Mouse (Mus musculus): ENCODE results near the gene Igfbpl1. TPM values are rescaled to one million over a fixed set of nuclear protein-coding genes. Genes with fewer than 3 reads are reported as not detected.
A peak's percentile ranks its signal among the peaks of the same experiment; 100 is the strongest.

Gene Igfbpl1
- total RNA-seq (2021): 1 to 10 TPM in 1 of 2 experiments, under 1 TPM in 1; 0.92 to 3.3 TPM
- long read RNA-seq, experiment 1, partial matches to known transcripts: 0 of 2 reads
- long read RNA-seq, experiment 1, other reads (novel, unspliced or antisense): 1 of 2 reads
- long read RNA-seq, experiment 2: 0 reads

DNA sequence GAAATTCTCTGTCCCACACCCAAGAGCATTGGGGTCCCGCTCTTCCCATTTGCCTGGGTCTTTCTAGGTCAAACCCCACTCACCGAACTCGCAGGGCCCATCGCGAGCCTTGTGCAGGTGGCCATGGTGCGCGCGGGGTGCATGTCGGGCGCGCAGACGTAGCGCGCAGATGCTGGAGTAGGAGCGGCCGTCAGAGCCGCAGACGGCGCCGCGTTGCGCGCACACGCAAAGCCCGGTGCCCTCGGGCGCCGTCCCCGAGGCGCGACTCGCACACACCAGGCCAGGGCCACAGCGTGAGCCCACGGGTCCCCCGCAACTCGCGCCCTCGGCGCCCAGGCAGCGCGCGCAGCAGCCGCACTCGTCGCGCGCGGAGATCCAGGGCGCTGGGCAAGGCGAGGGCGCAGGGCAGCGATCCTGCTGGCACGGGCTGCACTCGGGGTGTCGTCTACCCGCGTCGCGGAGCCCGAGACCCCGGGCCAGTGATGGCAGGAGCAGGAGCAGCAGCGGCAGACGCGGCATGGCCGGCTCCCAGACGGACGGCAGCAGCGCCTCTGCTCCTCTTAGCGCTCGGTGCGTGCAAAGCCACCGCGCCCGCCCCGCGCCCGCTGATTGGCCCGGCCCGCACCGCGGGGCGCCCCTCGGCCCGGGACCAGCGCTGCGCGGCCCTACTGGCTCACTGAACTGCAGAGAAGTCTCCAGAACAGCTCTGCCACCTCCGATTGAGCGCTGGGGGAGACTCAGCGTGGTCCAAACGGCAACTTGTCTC, at the start of gene Igfbpl1:
Gene Igfbpl1, minus strand, starts transcription at position 649 of the 766 bp plus-strand sequence.
- DNase-seq (ENCODE audit: low spot score in 2 of 2): no peak
- intact Hi-C loops (cut with DNase I): no loop called here

DNA sequence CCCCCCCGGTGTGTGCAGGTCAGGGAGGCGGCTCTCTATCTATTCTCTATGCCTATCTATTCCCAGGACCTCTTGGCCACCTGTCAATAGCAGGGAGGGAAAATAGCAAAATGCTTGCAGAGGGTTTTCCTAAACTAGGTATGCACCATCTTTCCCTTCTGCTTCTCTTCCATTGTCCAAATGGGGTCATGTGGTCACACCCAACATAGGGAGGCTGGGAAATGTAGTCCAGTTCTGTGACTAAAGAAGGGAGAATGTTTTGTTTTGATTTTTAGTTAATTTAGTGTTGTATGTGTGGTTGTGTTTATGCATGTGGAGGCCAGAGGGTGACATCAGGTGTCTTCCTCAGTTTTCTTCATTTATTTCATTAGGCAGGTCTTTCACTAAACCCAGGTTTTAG, 45.4 kb upstream of the Igfbpl1 start:
- intact Hi-C loops (cut with DNase I): no loop called here
- DNase-seq (ENCODE audit: low spot score in 2 of 2): no peak

DNA sequence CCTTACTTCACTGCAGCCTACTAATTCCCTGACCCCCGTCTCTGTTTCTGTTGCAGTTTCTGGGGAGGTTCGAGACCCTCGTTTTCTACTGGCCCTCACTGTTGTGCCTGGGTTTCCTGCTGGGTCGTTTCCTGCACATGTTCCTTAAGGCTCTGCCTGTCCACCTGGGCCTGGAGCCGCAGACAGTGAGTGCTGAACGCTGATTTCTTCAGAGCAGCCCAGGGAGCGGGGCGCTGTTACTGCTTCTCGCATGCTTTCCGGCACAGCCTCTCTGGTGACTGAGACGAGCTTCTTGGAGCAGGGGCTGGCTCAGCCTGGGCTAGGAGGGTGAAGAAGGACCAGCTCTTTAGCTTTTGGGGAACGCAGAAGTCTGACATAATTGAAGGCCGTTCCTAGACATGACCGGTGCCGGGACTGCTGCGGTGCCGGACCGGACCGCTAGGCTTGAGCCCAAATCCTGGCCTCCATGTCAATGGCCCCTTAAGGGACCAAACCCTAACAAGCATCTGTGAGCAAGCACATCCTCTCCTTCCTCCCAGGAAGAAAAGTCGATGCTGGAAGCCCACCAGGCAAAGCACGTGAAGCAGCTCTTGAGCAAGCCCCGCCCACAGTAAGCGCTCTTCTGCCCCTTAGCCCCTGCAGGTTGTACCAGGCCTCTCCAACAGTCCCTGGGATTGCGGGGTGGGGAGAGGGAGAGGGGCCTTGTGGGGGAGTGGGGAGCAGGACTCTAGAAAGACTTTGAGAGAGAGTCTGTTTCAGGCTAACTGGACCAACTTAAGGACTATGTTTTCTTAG, 42.5 kb upstream of the Igfbpl1 start:
- no peak for DNase-seq (ENCODE audit: low spot score in 2 of 2)
- intact Hi-C loops (cut with DNase I): no loop called here

DNA sequence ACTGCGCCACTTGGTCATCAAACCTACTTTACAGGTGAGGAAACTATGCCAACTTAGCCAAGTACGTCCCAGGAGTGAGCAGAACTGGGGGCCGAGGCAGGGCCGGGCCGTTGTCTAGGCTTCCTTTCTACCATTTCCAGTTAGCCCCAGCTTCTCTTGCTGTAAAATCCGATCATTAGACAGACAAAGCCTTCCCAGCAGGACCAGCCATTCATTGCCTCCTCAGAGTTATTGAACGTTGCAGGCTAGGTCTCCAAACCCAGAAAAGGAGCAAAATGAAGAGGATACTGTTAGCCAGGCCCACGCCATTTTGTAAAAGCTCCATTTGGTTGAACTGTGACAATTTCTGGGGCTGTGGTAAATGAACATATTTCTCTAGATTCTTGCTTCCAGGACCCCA, 40.7 kb upstream of the Igfbpl1 start:
- no peak for DNase-seq (ENCODE audit: low spot score in 2 of 2)
- intact Hi-C loops (cut with DNase I): no loop called here

DNA sequence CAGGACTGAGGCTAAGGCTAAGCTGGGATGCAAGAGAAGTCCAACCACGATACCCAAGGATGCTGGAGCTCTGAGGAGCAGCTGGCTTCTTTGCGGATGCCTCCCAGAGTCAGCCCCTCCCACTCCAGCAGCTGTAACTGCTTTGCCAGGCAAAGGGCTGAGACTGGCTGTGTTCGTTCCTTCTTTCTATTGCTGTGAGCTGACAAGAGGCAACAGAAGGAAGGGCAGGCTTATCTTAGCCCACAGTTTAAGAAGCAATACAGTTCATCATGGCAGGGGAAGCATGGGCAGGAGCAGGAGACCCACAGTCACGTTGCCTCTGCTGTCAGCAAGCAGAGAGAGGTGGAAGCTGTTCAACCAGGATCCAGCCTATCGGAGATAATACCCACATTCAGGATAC, 34.4 kb upstream of the Igfbpl1 start:
- peak in 1 of 2 experiments; percentile 17 for DNase-seq (ENCODE audit: low spot score in 2 of 2)

DNA sequence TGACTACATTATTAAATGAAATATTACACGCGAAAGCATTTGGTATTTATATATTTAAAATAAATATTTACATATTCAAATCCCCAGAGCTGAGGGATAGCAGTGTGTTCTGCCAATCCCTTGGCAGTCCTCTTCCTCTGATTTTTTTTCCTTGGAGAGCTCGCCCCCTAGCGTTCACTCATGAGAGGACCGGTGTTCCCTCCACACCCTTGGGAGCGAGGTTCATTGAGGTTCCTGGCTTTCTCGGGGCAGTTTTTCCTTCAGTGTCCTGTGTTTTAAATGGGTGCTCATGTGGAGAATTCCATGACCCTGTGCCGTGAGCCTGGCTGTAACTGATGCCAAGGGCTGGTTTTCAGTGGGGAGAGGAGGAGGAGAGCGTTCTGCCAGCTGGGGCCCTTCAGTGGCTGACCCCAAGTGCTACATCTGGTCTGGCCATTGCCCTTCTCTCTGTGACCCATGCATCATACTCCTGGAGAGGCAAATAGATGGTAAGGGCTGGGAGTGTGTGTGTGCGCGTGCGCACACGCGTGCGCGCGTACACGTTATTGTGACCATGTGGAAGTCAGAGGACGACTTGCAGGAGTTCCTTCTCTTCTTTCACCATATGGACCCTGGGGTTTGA, 29.2 kb upstream of the Igfbpl1 start:
- DNase-seq (ENCODE audit: low spot score in 2 of 2): peak; percentile 73 to 87
- intact Hi-C loops (cut with DNase I): loop anchor here (5.0 to 10.0 kb wide), 4 partner anchors 39 to 571 kb away; no protein-coding TSS in a partner anchor

More for the DNA sequence above, 34.4 kb upstream of the Igfbpl1 start:
- intact Hi-C loops (cut with DNase I): no loop called here

DNA sequence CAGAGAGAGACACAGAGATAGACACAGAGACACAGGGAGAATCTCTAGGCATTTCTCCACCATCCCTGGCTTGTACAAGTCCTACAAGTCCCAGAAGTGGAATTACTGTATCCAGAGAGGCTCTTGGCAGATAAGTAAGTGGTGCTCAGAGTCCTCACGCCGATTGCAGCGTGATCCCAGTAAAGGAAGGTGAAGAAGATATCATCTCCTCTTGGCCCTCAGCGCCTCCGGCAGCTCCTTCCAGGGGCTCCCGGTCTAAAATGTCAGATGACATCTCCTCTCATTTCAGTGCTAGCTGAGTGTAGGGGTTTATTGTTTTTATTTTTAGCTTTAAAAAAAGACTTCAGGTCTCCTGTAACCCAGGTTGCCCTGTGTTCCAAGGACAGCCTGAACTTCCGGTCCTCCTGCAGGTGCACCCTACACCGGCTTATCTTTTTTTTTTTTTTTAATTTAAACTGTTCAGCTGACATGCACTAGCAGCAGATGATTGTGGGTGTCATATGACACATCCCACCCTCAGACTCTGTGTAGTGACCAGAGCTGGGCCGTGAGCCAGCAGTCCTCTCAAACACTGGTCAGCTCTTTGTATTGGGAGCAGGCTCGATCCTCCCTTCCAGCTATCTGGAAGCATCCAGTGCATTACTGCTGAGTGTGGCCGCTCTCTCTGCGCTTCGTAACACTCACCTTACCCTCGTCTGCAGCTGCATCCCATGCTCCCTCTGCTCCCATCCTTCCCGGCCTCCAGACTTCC, 26.9 kb upstream of the Igfbpl1 start:
- intact Hi-C loops (cut with DNase I): loop anchor here (10.0 kb wide), 2 partner anchors 69 to 569 kb away; no protein-coding TSS in a partner anchor
- no peak for DNase-seq (ENCODE audit: low spot score in 2 of 2)

DNA sequence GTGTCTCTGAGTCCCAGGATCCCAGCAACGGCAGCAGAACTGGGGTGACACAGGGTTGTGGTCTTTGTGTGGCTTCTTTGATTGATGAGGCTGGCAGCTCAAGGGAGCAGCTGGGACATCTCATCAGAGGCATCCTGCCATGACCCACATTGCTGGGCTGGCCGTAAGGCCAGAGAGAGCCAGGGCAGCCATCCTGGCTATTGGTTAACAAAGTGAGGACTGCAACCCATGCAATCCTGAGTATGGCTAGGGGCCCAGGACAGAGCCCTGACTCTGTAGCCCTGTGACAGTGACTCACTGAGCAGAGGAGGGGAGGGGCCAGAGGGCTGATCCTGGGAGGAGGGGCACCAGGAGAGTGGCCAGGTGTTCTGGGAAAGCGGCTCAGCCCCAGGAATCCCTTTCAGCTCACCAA, 24.9 kb upstream of the Igfbpl1 start:
- no peak for DNase-seq (ENCODE audit: low spot score in 2 of 2)
- intact Hi-C loops (cut with DNase I): loop anchor here (10.0 kb wide), 2 partner anchors 67 to 567 kb away; no protein-coding TSS in a partner anchor

DNA sequence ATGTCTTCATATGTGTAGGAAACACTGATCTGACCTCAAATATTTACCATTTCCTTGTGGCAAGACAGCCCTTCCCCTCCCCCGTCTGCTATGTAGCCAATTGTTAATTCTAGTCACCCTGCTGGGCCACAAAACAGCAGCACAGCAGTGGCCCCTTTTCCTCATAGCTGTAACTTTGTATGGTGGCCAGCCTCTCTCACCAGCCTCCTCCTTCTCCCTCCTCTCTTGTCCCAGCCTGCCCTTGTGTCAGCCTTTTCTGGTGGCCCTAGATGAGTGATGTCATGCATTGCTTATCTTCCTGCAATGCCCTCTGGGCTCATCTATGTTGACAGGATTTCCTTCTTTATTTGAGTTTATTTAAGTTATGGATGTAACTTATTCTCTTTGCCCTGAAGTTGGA, 22.7 kb upstream of the Igfbpl1 start:
- no peak for DNase-seq (ENCODE audit: low spot score in 2 of 2)
- intact Hi-C loops (cut with DNase I): no loop called here

DNA sequence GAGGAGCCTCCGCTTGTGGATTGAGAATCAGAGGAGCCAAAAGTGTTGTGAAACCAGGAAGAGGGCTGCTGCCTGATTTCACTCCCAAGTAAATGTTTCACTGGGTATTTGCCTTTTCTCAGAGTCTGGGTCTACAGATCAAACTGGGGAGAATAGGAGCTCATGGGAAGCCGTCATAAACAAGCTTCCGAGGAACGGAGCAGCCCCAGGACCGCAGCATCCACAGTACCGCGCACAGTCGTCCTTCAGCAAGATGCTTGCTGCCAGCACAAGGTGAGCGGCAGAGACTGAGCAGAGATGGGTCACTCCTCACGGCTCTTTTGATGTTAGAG, 22.1 kb upstream of the Igfbpl1 start:
- no peak for DNase-seq (ENCODE audit: low spot score in 2 of 2)
- intact Hi-C loops (cut with DNase I): no loop called here

DNA sequence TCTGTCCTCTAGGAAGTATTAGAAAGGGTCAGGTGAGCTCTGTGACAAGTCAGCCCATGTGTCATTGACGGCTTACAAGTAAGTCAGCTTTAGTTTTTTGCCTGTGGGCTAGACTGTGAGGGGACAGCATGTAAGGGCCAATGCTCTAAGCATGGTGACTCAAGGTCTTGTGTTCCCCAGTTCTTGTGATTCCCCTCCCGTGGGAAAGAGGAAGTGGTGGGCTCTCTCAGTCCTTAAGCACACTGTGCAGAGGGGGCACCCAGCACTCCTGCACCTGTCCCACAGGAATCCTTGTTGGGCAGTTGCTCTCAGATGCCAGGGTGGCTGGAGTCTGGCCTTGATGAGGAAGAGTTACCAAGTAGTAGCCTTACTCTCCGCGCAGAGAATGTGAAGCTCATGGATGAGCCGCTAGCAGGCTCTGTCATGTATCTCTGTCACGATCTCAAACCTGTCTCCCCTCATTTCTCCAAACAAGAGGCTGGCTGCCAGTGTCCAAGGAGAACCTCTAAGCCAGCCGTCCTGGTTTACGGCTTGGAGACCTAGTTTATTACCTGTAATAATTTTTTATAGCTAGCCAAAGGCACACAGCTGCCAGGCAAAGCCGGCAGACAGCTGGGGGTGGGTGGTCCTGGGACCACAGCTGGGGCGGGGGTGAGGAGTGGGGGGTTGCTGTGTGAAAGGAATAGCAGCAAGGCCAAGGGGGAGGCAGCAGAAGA, 21.5 kb upstream of the Igfbpl1 start, which contains the start of gene Stra6l:
Gene Stra6l, plus strand, starts transcription at position 556 of the 716 bp plus-strand sequence.
- intact Hi-C loops (cut with DNase I): no loop called here
- no peak for DNase-seq (ENCODE audit: low spot score in 2 of 2)

DNA sequence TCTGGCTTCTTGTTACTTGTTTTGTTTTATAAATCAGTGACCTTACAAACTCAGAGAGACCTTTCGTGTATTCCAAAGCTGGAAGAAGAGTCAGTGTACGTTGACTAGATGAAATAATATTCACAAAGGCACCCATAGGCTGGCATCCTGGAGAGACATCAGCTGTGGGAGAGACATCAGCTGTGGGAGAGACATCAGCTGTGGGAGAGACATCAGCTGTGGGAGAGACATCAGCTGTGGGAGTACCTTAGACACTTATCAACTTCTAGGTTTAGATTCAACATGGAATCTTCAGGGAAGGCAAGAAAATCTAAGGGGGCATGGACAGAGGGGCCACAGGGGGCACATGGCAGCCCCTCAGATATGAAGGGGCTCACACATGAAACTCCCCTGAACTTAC, 19.5 kb upstream of the Igfbpl1 start:
- intact Hi-C loops (cut with DNase I): no loop called here
- no peak for DNase-seq (ENCODE audit: low spot score in 2 of 2)

DNA sequence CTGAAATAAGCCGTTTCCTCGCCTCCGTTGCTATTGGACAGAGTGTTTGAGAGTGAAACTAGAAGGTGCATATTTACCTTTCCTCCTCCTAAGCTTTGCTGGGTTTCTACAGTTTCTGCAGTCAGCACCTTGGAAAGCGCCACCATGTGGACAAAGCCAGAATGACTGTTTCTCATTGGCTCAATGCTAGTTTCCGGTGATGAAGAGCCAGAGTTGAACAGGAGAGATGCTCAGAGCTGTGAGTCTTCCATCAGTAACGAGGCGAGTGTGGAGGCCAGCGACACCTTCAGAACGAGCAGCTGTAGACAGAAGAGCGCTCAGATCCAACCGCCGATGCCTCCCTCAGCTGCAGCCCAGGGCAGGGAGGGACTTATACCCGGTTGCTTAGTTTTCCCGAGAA, 17.6 kb upstream of the Igfbpl1 start:
- DNase-seq (ENCODE audit: low spot score in 2 of 2): peak in 1 of 2 experiments; percentile 63
- intact Hi-C loops (cut with DNase I): no loop called here

DNA sequence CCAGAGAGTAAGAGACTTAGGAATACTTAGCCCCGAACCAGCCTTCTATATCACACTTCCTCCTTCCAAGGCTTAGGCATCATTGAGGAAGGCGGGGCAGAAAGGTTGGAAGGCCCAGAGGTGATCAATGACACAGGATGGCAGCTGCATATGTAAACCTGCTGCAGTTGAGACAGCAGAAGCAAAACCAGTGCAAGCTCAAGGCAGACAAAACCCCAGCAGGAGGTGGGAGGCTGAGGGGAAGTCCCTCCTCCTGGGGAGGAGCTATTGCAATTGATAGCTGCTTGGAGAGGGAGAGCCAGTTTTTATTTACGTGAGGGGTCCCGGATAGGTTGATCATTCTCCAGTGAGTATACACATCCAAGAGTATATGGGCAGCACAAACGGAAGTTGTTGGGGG, 6.7 kb upstream of the Igfbpl1 start:
- intact Hi-C loops (cut with DNase I): no loop called here
- no peak for DNase-seq (ENCODE audit: low spot score in 2 of 2)

DNA sequence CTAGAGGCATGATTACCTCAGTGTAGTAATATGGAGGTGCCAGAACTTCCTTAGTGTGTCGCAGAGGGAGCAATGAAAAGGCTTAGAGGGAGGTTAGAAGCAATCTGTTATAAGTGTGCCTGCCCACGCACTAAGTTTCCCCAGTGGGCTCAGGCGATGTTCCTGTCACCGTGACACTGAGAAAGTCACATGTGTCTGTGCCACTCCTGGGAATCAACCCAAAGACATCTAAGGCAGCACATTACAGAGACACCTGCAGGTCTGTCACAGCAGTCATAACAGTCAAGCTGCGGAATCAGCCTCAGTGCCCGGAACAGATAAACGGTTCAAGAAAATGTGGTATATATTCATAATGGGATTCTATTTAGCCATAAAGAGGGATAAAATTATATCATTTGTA, 5.3 kb upstream of the Igfbpl1 start:
- peak; percentile 55 to 87 for DNase-seq (ENCODE audit: low spot score in 2 of 2)
- intact Hi-C loops (cut with DNase I): no loop called here

DNA sequence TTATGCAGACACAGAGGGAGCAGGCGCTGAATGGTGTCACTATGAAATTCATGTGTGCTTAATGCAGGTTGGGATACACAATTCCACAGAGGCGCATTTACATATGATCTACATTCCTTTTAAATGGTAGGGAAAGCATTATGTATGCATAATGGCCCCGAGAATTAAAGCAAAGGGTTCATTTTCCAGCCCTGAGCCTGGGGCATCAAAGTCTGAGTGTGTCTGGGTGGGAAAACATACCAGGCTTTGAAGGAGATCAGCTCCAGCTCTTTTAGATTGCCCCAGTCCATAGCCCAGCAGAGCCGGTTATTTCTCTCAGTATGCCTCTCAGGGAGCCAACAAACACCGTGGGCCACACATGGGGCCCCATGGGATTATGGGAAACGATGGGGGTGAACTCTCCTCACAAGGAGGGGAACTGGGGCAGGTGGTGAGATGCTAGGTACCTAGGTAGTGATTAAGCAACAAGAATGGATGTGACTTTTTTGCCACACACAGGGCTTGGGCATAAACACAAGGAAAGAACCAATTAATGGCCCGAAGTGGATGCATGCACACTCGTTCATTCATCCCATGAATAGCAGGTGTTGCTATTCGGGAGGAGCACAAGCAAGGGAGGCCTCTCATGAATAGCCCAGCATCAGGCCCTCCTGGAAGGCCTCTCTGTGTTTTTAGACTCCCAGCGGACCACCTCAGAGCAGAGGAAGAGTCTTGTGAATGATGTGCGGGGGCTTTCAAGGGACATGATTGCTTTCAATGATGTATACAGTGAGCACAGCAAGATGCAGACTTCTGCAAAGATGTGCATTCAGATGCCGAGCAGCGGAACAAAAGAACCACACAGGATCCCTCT, 3.4 kb upstream of the Igfbpl1 start:
- intact Hi-C loops (cut with DNase I): no loop called here

DNA sequence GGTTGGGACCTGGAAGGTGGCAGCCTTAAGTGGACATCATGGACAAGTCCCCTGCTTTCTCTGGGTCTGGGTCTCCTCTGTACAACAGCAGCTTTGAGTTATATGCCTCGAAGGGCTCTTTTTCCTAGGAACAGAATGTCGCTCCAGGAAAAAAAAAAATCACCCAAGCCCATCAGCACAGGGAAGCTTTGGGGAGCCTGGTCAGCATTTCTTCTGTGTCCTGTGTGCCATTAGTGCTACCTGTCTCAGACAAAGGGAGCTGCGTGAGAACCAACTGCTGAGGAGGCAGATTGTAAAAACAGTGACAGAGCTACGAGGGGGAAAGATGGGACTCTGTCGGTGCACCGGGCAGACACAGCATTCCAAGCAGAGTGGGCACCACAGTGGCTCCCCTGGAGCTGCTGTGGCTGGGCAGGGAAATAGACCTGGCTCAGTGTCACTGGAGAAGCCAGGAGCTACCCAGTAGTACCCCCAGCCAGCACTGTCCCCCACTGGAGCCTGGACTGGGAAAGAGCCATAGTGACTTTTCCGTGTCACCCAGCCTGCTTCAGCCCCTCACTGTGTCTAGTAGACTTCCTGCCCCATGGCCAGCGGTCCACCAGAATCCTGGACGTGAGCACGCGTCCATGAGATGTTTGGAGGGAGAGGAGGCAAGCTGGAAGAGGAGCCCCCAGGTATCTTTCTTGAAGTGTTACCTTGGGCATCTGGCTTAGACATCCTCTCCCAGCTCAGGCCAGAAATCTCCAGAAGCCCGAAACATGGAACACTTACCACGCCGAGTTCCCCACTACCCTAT, 1.8 kb downstream of the Igfbpl1 start:
- DNase-seq (ENCODE audit: low spot score in 2 of 2): no peak
- intact Hi-C loops (cut with DNase I): no loop called here

More for the DNA sequence above, 3.4 kb upstream of the Igfbpl1 start:
- no peak for DNase-seq (ENCODE audit: low spot score in 2 of 2)

All from left cerebral cortex, postnatal 14 days (tissue).